Mouse (Mus musculus) cerebellum, adult 2 months (tissue): Measurements from ENCODE around the gene Cnnm4. TPM values are rescaled to one million over a fixed set of nuclear protein-coding genes. Genes with fewer than 3 reads are reported as not detected.
A peak's percentile ranks its signal among the peaks of the same experiment; 100 is the strongest.

Experiments used
- DNase-seq, 2 experiments: peaks; one replicate each; pipeline ENCODE4 v3.0.0; 2021
- H3K27ac ChIP-seq: fragments of 200-500 bp; 2 replicates; pipeline ENCODE4 v1.5.1; 2012; ENCODE audit warnings: low read length, control low read depth, inconsistent platforms; ENCODE audit not compliant: insufficient read depth
- H3K27me3 ChIP-seq: fragments of 200-500 bp; 2 replicates; pipeline ENCODE4 v1.6.1; 2012; ENCODE audit warnings: inconsistent platforms, mild to moderate bottlenecking, low read length, moderate library complexity; ENCODE audit not compliant: control insufficient read depth, insufficient read depth
- H3K4me1 ChIP-seq: fragments of 200-500 bp; 2 replicates; pipeline ENCODE4 v1.6.1; 2011; ENCODE audit warnings: low read length; ENCODE audit not compliant: control insufficient read depth, insufficient read depth
- H3K4me3 ChIP-seq: fragments of 200-500 bp; replicated peaks from 2 replicates; pipeline ENCODE3; 2011; ENCODE audit warnings: mild to moderate bottlenecking, low read depth, low read length, control low read depth; ENCODE audit not compliant: insufficient read depth
- CTCF ChIP-seq: fragments of 200-500 bp; IDR thresholded peaks from 2 replicates; pipeline ENCODE4 v1.5.1; 2011; ENCODE audit warnings: low read depth, mild to moderate bottlenecking, control low read depth, low read length, moderate library complexity, borderline replicate concordance; ENCODE audit not compliant: insufficient read depth
- POLR2A ChIP-seq: fragments of 200-500 bp; IDR thresholded peaks from 2 replicates; pipeline ENCODE4 v1.6.1; 2011; ENCODE audit warnings: low read length, control low read depth, borderline replicate concordance; ENCODE audit not compliant: insufficient read depth
- WGBS: fragments of 180-500 bp; shearing (Covaris S2); methylation state at CpG from one replicate; pipeline ENCODE4 v1.1.7; 2018; 5-methylcytosine and 5-hydroxymethylcytosine counted together
- polyA plus RNA-seq: library from polyadenylated mRNA; depleted of rRNA; stranded (reverse); fragments of >200 nt; gene quantifications from 2 replicates; pipeline ENCODE4 v1.2.3, GENCODE M21; 2012

The Cnnm4 gene
- polyA plus RNA-seq, 1 experiment = 12.2 TPM

GRCm38 (mm10) chr1:36496719-36497118 lies 25.3 kb downstream of the Cnnm4 start:
- DNase-seq = peak in 1 of 2 experiments; percentile 59
- no peaks in the 10 kb centered on the region for H3K27me3 ChIP-seq
- 33% methylated on average over 2 of the region's 2 CpGs for WGBS
- no peak overlapping the region for H3K4me3 ChIP-seq
- peak; percentile 64; the same call in 1 of the 2 replicates for TF ChIP-seq CTCF
- no peak for TF ChIP-seq POLR2A
- peaks cover 35% of the 10 kb centered on the region for H3K4me1 ChIP-seq
- H3K27ac ChIP-seq = no peak overlapping the region

GRCm38 (mm10) chr1:36497312-36497711 lies 25.9 kb downstream of the Cnnm4 start:
- no peak for DNase-seq
- H3K27ac ChIP-seq = no peak overlapping the region
- H3K4me1 ChIP-seq = peaks cover 30% of the 10 kb centered on the region
- no peaks in the 10 kb centered on the region for H3K27me3 ChIP-seq
- 27% methylated on average over 2 of the region's 2 CpGs for WGBS
- no peak overlapping the region for H3K4me3 ChIP-seq
- TF ChIP-seq POLR2A = no peak
- no peak for TF ChIP-seq CTCF

GRCm38 (mm10) chr1:36501261-36501660 lies 29.8 kb downstream of the Cnnm4 start:
- 1% methylated on average over 3 of the region's 3 CpGs for WGBS
- Histone ChIP-seq H3K4me1 (peaks cover 5% of the 10 kb centered on the region), H3K27ac (no peak overlapping the region), H3K27me3 (no peaks in the 10 kb centered on the region), H3K4me3 (no peak overlapping the region)
- TF ChIP-seq CTCF = peak; percentile 93
- TF ChIP-seq POLR2A = no peak
- peak; percentile 78 to 88 for DNase-seq

GRCm38 (mm10) chr1:36508238-36508637 lies 36.8 kb downstream of the Cnnm4 start:
- Histone ChIP-seq H3K27ac (no peak overlapping the region), H3K27me3 (no peaks in the 10 kb centered on the region), H3K4me1 (peaks cover 12% of the 10 kb centered on the region), H3K4me3 (no peak overlapping the region)
- no peak for TF ChIP-seq POLR2A
- 22% methylated on average over 5 of the region's 5 CpGs for WGBS
- DNase-seq = no peak

GRCm38 (mm10) chr1:36511289-36512021 lies 40.0 kb downstream of the Cnnm4 start, which contains the start of gene Cnnm3:
Cnnm3 (plus strand) TSS chr1:36511867.
- Histone ChIP-seq H3K27me3 (no peaks in the 10 kb centered on the region), H3K4me3 (peak within 1 kb of the TSS; percentile 67), H3K27ac (peak within 1 kb of the TSS; percentile 99), H3K4me1 (peaks cover 31% of the 10 kb centered on the region)
- WGBS = 2% methylated on average over 48 of the region's 51 CpGs
- peak; percentile 99 to 100 for DNase-seq
- TF ChIP-seq POLR2A = peak; percentile 86
- TF ChIP-seq CTCF = peak; percentile 58

- peak overlapping the region; percentile 99 for H3K27ac ChIP-seq
- H3K4me1 ChIP-seq = peaks cover 28% of the 10 kb centered on the region
- WGBS = 6% methylated on average over 124 of the region's 126 CpGs
- H3K4me3 ChIP-seq = peak overlapping the region; percentile 59
- no peaks in the 10 kb centered on the region for H3K27me3 ChIP-seq
- no peak; the same call in 1 of the 2 replicates for TF ChIP-seq CTCF
- no peak for TF ChIP-seq POLR2A
- DNase-seq = peak; percentile 73 to 76
Observed at GRCm38 (mm10) chr1:36512089-36512965, 40.9 kb downstream of the Cnnm4 start.

- Histone ChIP-seq H3K27ac (peak overlapping the region; percentile 34; the same call in 1 of the 2 replicates), H3K4me3 (peak overlapping the region; percentile 59), H3K4me1 (peaks cover 28% of the 10 kb centered on the region), H3K27me3 (no peaks in the 10 kb centered on the region)
- no peak for DNase-seq
- 2% methylated on average over 16 of the region's 16 CpGs for WGBS
- TF ChIP-seq POLR2A (no peak), CTCF (no peak)
Observed at GRCm38 (mm10) chr1:36512966-36513280, 41.5 kb downstream of the Cnnm4 start.

- H3K4me3 ChIP-seq = peak overlapping the region; percentile 59
- DNase-seq = peak in 1 of 2 experiments; percentile 57
- H3K27ac ChIP-seq = no peak overlapping the region
- no peak for TF ChIP-seq POLR2A
- no peak for TF ChIP-seq CTCF
- no peaks in the 10 kb centered on the region for H3K27me3 ChIP-seq
- peaks cover 28% of the 10 kb centered on the region for H3K4me1 ChIP-seq
- WGBS = 2% methylated on average over 1 of the region's 1 CpGs
Observed at GRCm38 (mm10) chr1:36513310-36513709, 41.9 kb downstream of the Cnnm4 start.
